Mouse (Mus musculus) liver, embryonic 14.5 days (tissue): ENCODE data around the gene Anks1. TPM values are rescaled to one million over a fixed set of nuclear protein-coding genes. Genes with fewer than 3 reads are reported as not detected.
A peak's percentile ranks its signal among the peaks of the same experiment; 100 is the strongest.

Experiments
- ATAC-seq: fragments of 200-750 bp; cut with Nextera tagmentation; 2 replicates; pipeline ENCODE4 v1.8.0; 2017; ENCODE audit warnings: moderate number of reproducible peaks, mild to moderate bottlenecking, moderate library complexity; ENCODE audit not compliant: insufficient read depth
- DNase-seq, 3 experiments: peaks; one replicate each; pipeline ENCODE4 v3.0.0-alpha.2; 2012 to 2013; ENCODE audit warnings: low read depth in 3 of 3, low spot score in 3 of 3
- H3K27ac ChIP-seq: fragments of 300-500 bp; sonication (generic); 2 replicates; pipeline ENCODE4 v1.5.1; 2014; ENCODE audit warnings: moderate library complexity, mild to moderate bottlenecking, control low read depth, inconsistent platforms
- H3K27me3 ChIP-seq: fragments of 300-500 bp; sonication (generic); 2 replicates; pipeline ENCODE4 v1.6.1; 2014; ENCODE audit warnings: mild to moderate bottlenecking, low read length, moderate library complexity; ENCODE audit not compliant: control insufficient read depth, insufficient read depth
- H3K36me3 ChIP-seq: fragments of 300-500 bp; sonication (generic); replicated peaks from 2 replicates; pipeline ENCODE4 v1.6.1; 2014; ENCODE audit warnings: low read depth; ENCODE audit not compliant: control insufficient read depth, insufficient read depth
- H3K4me1 ChIP-seq, 2 experiments: fragments of 200-500 bp in 1 of 2; fragments of 300-500 bp in 1 of 2; sonication (generic) in 1 of 2; replicated peaks; 2 replicates each; pipeline ENCODE4 v1.6.1; 2012 to 2014; ENCODE audit warnings: antibody characterized with exemption in 1 of 2, inconsistent platforms in 1 of 2, low read length in 1 of 2; ENCODE audit not compliant: control insufficient read depth in 2 of 2, insufficient read depth in 2 of 2
- H3K4me2 ChIP-seq: fragments of 300-500 bp; sonication (generic); 2 replicates; pipeline ENCODE4 v1.6.1; 2014; ENCODE audit warnings: low read depth, mild to moderate bottlenecking, control low read depth, moderate library complexity
- H3K4me3 ChIP-seq, 2 experiments: fragments of 200-500 bp in 1 of 2; fragments of 300-500 bp in 1 of 2; sonication (generic) in 1 of 2; 2 replicates each; pipeline ENCODE4 v1.5.1; 2012 to 2014; ENCODE audit warnings: low read depth in 2 of 2, low read length in 2 of 2, mild to moderate bottlenecking in 2 of 2, control low read depth in 1 of 2, inconsistent platforms in 1 of 2, moderate library complexity in 1 of 2; ENCODE audit not compliant: insufficient read depth in 1 of 2
- H3K9ac ChIP-seq: fragments of 300-500 bp; sonication (generic); replicated peaks from 2 replicates; pipeline ENCODE4 v1.6.1; 2014; ENCODE audit warnings: mild to moderate bottlenecking, control low read depth, moderate library complexity
- H3K9me3 ChIP-seq: fragments of 300-500 bp; sonication (generic); 2 replicates; pipeline ENCODE4 v1.6.1; 2016; ENCODE audit warnings: low read length, mixed read lengths; ENCODE audit not compliant: control insufficient read depth
- CTCF ChIP-seq: IDR thresholded peaks from 2 replicates; pipeline ENCODE4 v1.5.1; 2016; ENCODE audit warnings: antibody characterized with exemption, low read depth, control low read depth
- EP300 ChIP-seq: IDR thresholded peaks from 2 replicates; pipeline ENCODE4 v1.6.1; 2016; ENCODE audit warnings: antibody characterized with exemption, low read depth
- whole genome bisulfite sequencing: fragments of 180-500 bp; shearing (Covaris S2); extraction: QIAGEN DNeasy Blood & Tissue Kit; methylation state at CpG from one replicate; pipeline ENCODE4 v1.1.7; 2014; ENCODE audit not compliant: insufficient replicate concordance; 5-methylcytosine and 5-hydroxymethylcytosine counted together
- polyA plus RNA-seq, 2 experiments: library from polyadenylated mRNA; depleted of rRNA in 1 of 2; stranded (reverse) in 1 of 2; unstranded in 1 of 2; fragments of >200 nt; fragmentation: Nextera tagmentation in 1 of 2; extraction: Ambion mirVana in 1 of 2; gene quantifications; 2 replicates each; pipeline versions ENCODE4 v1.2.1 to v1.2.3; 2012 to 2014

Anks1 gene
- polyA plus RNA-seq, 2 experiments, result 2.4 to 5.3 TPM

DNA sequence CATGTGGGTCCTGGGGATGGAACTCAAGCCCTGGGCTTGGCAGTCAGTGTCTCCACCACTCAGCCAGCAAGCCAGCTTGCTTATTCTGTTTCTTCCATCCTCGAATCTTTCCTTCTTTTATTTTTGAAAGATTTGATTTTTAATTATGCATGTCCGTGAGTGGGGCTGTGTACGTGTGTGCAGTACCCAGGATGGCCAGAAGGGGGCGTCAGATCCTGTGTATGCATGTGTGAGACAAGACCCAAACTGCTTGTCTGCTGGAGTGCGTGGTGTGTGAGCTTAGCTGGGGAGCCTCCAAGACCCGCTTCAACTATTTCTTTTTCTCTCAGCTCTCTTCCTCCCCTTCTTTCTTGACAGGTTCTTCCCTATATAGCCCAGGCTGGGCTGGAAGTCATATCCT, 197.2 kb downstream of the Anks1 start:
- ATAC-seq (no peak), DNase-seq (no peak)
- peak; percentile 81 for TF ChIP-seq CTCF
- TF ChIP-seq EP300, result no peak
- WGBS, result 46% methylated on average over 6 of the region's 6 CpGs
- Histone ChIP-seq H3K9me3 (no peaks in the 10 kb centered on the region), H3K27me3 (no peaks in the 10 kb centered on the region), H3K36me3 (no peaks in the 10 kb centered on the region), H3K4me1 (no peaks in the 10 kb centered on the region), H3K4me2 (no peak overlapping the region), H3K27ac (no peak overlapping the region), H3K9ac (no peak overlapping the region), H3K4me3 (no peak overlapping the region)

GRCm38 (mm10) chr17:28107275-28107674, 198.2 kb downstream of the Anks1 start:
- H3K4me3 ChIP-seq, result no peak overlapping the region
- ATAC-seq (no peak), DNase-seq (no peak)
- no peaks in the 10 kb centered on the region for H3K36me3 ChIP-seq
- no peaks in the 10 kb centered on the region for H3K4me1 ChIP-seq
- no peak overlapping the region for H3K9ac ChIP-seq
- 27% methylated on average over 14 of the region's 14 CpGs for WGBS
- H3K27ac ChIP-seq, result no peak overlapping the region
- H3K4me2 ChIP-seq, result no peak overlapping the region
- TF ChIP-seq CTCF (no peak), EP300 (no peak)
- no peaks in the 10 kb centered on the region for H3K27me3 ChIP-seq
- no peaks in the 10 kb centered on the region for H3K9me3 ChIP-seq

GRCm38 (mm10) chr17:28112266-28112665, 203.2 kb downstream of the Anks1 start:
- Histone ChIP-seq H3K4me3 (no peak overlapping the region), H3K36me3 (no peaks in the 10 kb centered on the region), H3K4me1 (no peaks in the 10 kb centered on the region), H3K27ac (no peak overlapping the region), H3K4me2 (no peak overlapping the region), H3K9ac (no peak overlapping the region), H3K9me3 (no peaks in the 10 kb centered on the region), H3K27me3 (no peaks in the 10 kb centered on the region)
- ATAC-seq (no peak), DNase-seq (no peak)
- no peak for TF ChIP-seq EP300
- TF ChIP-seq CTCF, result no peak
- 66% methylated on average over 8 of the region's 8 CpGs for WGBS

Other genes with a start within 250 kb of the Anks1 start
- not detected in 2 replicates for gene Spdef, start 180.4 kb upstream of the Anks1 start, polyA plus RNA-seq (2012; rRNA removed)
- not detected in 2 replicates for gene Spdef, start 180.4 kb upstream of the Anks1 start, polyA plus RNA-seq (2014; fragmentation: Nextera tagmentation; extraction: Ambion mirVana)
- gene D17Wsu92e, start 88.7 kb upstream of the Anks1 start, polyA plus RNA-seq (2012; rRNA removed), result 20.6 and 24.2 TPM in 2 replicates
- gene D17Wsu92e, start 88.7 kb upstream of the Anks1 start, polyA plus RNA-seq (2014; fragmentation: Nextera tagmentation; extraction: Ambion mirVana), result 10.7 and 14.1 TPM in 2 replicates
- gene Snrpc, start 71.2 kb upstream of the Anks1 start, polyA plus RNA-seq (2012; rRNA removed), result 85.1 and 105 TPM in 2 replicates
- gene Snrpc, start 71.2 kb upstream of the Anks1 start, polyA plus RNA-seq (2014; fragmentation: Nextera tagmentation; extraction: Ambion mirVana), result 145 and 150 TPM in 2 replicates
- gene Uhrf1bp1, start 52.9 kb upstream of the Anks1 start, polyA plus RNA-seq (2012; rRNA removed), result 2.9 and 3.1 TPM in 2 replicates
- gene Uhrf1bp1, start 52.9 kb upstream of the Anks1 start, polyA plus RNA-seq (2014; fragmentation: Nextera tagmentation; extraction: Ambion mirVana), result 1.8 and 2.4 TPM in 2 replicates
- gene Taf11, start 538 bp downstream of the Anks1 start, polyA plus RNA-seq (2012; rRNA removed), result 9.4 and 16.9 TPM in 2 replicates
- gene Taf11, start 538 bp downstream of the Anks1 start, polyA plus RNA-seq (2014; fragmentation: Nextera tagmentation; extraction: Ambion mirVana), result 24.1 and 24.5 TPM in 2 replicates
- gene Tcp11, start 171.3 kb downstream of the Anks1 start, polyA plus RNA-seq (2012; rRNA removed), result 0.14 and 0.16 TPM in 2 replicates
- gene Tcp11, start 171.3 kb downstream of the Anks1 start, polyA plus RNA-seq (2014; fragmentation: Nextera tagmentation; extraction: Ambion mirVana), result 0.13 TPM in 1 of 2 replicates, not detected in the other
- 0.30 and 0.33 TPM in 2 replicates for gene Scube3, start 232.8 kb downstream of the Anks1 start, polyA plus RNA-seq (2012; rRNA removed)
- 0.16 and 0.23 TPM in 2 replicates for gene Scube3, start 232.8 kb downstream of the Anks1 start, polyA plus RNA-seq (2014; fragmentation: Nextera tagmentation; extraction: Ambion mirVana)